Mouse (Mus musculus) lung, postnatal 36 days (tissue): ENCODE measurements at regions not wholly inside any gene's neighbourhood (a gene's known extent, or its start where the extent isn't known, plus 50 kb on each side); places are given as distances from the start of the nearest gene placed in this dataset.
A peak's percentile ranks its signal among the peaks of the same experiment; 100 is the strongest.

ENCODE experiments used
- DNase-seq: peaks from one replicate; pipeline ENCODE4 v3.0.0; 2022; ENCODE audit warnings: mixed read lengths

DNA sequence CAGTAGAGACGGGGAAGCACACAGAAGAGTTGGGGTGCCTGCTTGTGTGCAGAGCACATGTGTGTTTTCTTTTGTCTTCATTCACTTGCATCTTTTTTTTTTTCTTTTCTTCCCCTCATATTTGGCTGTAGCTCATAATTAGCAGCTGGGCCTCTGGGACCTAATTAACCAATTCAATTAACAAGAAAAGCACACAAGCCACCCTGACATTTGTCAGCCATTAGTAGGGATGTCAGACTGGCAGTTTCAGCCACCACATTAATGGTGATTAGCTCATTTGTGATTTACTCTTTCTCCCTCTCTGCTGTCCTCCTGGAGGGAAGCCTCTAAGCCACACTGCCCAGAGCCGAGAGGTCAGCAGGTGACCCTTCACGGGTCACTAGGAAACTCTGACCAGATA is 96.7 kb upstream of the Habp2 start:
- DNase-seq: no peak

DNA sequence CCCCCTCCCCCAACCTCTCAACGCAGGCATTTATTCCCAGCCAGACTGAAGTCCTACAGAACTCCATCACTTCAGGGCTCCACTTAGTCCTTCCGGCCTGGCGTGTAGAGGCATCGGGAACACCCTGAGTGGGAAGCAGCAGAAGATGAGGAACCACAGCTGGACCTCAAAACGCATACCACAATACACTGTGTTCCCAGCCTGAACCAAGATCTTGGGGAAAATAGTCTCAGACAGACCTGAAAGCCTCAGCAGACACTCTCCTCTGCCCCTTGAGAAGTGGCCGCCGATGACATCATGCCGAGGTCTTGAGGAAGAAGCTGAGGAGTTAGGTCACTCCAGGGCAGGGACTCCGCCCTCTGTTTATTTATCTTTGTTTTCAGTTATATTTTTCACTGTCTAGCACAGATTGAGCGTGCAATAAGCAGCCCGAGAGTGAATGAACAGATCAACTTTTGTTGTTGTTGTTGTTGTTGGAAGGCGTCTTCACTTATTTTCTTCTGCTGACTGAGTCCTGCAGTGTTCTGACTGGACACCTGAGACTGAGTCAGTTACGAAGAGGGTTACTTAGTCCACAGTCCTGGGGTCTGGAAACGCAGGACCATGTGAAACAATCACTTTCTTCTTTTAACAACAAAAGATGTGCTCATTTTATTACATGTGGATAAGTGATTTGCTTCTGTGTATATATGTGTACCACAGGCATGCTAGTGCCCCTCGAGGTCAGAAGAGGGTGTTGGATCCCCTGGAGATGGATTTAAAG is 88.3 kb upstream of the Habp2 start:
- DNase-seq: peak; percentile 40

DNA sequence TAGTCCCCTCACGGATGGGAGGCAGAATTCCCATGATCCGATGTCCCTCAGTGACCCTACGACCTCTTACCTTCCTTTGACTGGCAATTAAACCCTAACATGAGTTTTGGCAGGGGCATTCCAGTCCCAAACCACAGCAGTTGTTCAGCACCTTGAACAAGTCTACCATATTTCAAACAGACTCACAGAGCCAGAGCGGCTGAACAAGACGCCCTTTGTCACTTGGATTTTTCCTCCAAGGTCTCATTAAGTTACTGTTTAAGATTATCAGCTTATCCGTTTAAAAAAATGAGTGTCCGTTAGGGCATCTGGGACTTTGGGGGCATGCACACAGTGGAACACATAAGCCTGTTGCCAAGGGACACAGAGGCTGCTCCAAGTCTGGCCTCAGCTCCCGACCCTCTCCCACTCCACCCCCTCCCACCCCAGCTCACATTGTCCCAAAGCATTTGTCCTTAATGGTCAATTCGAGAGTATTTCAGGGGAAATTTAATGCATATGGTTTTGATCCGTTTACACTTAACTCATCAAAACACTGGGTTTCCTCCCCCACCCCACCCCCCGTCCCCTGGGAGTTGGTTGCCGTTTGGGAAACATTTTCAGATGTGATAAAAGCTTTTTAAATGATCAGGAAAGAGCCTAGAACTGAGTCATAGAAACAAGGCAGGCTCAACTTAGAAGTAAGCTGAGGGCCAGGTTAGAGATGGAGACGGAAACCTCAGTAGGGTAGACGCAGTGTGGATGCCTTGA is 87.4 kb upstream of the Habp2 start:
- DNase-seq: no peak

DNA sequence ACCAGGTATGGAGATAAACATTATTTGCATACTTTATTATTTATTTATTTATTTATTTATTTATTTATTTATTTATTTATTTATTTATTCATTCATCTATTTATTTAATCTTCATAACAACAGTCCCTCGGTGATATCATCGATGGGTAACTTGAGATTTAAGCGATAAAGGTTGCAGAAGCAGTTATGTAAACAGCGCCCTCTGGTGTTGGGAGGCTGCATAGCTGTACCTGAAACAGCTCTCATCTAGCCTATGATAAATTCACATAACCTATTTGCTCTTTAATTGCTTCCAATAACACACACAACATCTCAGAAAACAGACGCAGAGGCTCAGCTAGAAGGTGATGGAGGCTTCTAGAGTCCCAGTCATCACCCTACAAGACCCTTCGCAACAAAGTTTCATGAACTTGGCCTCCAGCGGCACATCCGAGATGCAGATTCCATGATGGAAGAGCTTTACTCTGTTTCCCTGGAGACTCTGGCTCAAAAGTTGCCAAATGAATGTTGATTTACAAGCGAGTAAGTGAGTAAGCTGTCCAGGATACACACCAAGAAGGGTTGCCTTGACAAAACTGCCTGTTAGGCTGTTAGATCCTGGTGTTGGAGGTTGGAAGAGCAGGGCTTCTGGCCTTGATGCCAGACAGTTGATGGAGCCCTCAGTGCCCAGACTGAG is 85.8 kb upstream of the Habp2 start:
- DNase-seq: peak; percentile 37

DNA sequence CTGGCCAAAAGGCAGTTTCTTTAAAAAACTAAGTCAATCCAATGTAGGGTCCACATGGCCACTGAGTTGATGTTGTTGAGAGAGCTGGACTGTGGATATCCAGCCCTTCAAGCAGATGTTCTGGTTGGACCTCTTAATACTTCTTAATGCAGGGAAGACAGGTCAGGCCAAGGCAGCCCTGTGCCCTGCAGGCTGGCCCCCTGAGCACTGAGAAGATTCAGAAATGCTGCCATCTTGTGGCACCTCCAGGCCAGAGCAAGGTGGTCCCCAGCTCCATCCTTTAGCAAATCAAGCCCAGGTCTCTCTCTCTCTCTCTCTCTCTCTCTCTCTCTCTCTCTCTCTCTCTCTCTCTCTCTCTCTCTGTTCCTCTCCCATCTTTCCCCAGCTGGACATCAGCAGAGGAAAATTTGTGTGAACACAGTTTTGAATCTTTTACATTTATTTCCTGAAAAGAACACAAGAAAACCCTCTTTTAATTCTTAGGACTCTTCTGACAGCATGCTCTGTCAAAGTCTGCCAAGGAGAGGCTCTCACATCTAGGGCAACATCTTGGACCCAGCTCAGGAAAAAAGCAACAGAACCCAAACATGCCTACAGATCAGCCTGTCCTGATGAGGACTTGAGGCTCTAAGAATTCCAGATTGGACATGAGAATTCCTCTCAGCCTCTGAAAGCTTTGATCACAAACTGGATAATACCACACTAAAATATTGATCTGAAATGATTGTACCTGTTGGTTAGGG is 85.0 kb upstream of the Habp2 start:
- peak; percentile 48 for DNase-seq

DNA sequence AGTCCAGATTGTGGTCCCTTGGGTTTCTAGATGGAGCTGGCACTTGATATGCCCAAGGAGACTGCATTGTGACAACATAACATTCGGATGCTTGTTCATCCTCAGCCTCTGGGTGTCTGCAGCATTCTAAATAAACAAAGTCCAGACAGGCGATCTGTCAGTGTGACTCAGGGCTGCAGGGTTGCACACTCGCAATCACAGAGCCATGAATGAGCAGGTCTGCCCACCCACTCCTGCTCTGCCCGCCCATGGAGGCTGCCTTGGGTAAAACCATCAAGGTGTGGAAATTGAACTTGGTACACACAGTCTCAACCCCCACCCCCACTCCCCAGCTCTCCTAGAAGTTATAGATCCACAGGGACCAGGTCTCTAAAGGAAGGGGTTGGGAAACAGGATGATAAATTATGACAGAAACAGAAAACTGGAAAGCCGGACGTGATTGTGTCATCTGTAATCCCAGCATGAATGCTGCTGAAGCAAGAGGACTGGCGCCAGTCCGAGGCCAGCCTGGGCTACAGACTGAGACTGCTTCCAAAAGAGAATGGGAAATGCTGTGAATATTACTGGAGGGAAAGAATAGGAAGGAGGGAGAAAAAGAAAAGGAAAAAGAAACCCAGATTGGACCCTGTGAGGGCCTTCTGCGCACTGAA is 84.3 kb upstream of the Habp2 start:
- no peak for DNase-seq

DNA sequence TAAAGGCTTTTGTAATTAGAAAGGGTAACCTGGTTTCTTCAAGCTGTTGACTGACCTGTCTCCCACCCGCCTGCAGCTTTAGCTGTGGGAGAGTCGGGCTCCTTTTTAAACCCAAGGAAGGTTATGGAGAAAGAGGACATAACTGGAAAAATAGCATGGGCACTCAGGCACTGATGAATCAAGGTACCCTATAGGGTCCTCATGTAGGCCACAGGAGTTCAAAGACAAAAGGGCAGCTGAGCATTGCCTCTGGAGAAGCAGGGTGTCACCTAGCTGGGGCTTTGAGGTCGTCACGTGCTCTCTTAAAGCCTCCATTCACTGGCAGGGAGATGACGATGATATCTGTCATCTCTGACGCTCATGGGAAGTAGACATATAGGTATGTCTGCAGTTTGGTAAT is 68.4 kb upstream of the Habp2 start:
- DNase-seq: no peak

DNA sequence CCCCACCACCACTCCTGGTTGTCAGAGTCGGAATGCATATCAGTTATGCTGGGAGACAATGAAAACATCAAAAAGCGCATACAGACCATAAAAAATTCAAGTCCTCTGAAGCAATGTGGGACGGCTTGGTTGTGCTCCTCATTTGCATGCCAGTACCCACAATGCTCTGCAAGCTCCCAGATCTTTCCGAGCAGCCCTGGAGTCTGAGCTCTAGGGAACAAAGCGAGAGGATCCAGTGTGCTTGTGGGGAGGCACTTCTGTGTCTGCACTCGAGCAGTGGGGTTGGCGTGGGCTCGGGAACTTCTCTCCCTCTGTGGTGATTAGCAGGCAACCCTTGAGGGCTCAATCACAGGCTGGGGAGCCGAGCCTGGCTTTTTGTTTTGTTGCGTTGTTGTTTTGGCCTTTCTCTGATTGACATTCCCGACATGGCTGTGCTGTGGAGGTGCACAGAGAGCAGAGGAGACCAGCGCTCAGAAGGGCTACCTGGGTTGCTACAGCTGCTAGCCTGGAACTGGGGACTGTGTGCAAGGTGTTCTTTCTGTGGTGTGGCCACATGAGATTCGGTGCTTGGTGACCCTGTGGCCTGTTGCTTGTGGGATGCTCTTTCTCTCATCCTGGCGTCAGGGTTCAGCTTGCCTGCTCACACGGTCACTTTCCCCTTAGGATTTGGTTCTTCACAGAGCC is 66.1 kb upstream of the Habp2 start:
- no peak for DNase-seq

DNA sequence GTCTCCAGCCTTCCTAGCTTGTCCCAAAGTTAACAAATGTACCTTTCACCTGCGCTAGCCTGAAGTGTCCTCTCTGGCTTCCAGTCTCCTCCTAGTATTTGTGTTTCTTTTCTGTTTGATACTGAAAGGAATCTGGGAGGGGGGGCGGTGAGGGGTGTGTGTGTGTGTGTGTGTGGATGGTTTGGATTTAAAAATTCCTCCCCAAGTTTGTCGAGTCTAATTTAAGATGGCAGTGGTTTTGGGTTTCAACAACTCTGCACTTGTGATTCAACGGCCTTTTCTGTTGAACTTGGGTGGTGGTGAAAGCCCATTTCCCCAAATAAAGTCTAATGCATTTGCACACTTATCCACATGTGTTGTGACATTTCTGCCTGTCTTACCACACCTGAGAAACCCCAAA is 64.4 kb upstream of the Habp2 start:
- DNase-seq: no peak

DNA sequence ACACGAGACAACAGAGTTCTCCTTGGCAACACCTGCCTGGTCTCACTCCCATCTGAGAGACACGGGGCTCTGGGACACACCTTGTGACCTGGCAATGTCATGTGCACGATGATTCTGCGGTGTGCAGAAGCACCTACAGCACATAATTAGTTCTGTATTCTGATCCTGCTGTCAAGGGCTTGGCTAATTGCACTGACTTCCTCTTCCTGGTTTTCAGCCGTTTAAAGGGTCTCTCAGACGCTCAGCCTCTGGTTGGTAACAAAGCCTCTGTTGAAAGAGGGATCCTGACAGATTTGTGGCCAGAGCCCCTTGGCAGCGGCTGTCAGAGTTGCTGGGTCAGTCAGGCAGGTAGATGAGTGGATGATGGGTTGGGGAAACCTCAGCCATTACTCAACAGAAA is 61.9 kb upstream of the Habp2 start:
- no peak for DNase-seq

DNA sequence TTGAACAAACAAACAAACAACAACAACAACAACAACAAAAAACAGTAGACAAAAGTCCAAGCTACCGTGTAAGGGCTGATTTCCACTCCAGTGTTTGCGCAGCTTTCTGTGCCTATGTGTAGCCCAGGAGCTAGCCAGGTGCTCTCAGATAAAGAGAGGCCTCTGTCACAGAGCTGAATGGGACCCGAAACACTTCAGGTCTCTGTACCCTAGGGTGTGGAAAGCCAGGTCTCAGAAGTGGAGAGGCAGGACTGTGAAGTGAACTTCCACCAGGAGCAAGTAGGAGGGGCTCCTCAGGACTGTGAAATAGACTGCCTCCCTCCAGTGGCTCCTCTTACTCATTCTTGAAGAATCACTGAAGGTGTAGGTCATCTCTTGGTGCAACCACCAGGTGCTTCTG is 61.4 kb upstream of the Habp2 start:
- peak; percentile 49 for DNase-seq

DNA sequence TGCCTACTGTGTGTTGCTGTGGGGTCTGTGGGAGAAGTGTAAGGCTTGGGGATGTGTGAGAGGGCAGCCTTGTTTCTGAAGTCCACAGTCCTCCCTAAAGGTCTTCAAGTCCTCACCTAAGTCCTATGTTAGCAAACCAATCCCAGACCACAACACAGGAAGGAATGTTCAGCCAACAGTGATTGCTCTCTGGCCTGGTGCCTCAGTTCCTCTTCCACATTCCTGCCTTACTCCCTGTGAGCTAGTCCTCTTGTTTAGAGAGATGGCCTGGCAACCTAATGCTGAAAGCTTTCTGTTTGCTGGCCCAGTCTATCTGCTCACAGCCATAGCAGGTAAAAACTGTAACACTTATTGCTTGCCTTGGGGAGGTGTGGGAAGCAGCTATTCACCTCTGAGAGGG is 58.4 kb upstream of the Habp2 start:
- DNase-seq: no peak

DNA sequence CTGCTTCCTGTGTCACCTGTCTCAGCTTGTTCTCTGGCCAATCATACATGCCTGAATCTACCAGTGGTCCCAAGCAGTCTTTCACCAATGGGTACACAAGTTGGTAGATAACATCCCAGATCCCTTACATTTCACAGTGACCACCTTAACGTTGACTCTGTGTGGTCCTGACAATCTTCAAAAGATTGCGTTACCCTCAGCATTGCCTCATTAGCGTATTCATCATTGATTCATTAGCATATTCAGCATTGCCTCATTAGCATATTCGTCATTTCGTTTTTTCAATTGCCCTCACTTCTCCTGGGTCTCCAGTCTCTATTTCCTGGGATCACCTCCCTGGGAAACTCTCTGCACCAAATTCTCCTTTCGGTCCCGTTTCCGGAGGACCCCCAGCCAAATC is 55.5 kb upstream of the Habp2 start:
- DNase-seq: no peak

DNA sequence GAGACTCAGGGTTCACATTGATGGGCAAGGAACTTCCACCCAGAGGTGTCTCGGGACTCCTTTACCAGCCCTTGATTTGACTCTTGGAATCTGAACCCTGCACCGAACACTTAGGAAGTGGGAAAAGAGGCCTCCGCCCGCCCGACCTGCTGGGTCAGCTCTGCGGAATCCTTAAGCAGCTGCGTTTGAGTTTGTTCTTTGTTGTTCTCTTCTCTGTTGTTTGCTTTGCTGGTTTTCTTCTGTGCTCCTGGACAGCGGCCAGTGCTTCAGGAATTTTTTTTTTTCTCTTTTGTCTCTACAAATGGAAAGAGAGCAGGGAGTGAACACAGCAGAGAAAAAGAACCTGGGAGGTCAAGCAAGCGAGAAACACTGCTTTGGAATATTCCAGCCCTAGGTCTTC is 55.1 kb upstream of the Habp2 start:
- DNase-seq: peak; percentile 35

DNA sequence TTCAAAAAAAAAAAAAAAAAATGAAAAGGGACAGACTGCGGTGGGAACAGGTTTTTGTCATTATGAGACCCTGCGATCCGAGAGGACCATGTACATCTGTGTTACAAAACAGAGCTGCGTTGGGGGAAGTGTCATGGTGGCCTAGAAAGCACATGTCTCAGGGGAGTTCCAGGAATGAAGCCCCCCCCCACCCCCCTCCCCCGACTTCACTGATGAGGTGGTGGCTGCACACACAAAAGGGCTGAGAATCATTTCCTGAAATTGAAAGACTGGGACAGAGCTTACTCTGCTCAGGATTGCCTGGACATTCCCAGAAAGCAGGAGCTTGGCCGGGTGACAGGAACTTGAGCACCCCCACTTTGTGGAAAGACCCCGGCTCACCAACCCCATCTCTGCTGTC is 54.7 kb upstream of the Habp2 start:
- no peak for DNase-seq

DNA sequence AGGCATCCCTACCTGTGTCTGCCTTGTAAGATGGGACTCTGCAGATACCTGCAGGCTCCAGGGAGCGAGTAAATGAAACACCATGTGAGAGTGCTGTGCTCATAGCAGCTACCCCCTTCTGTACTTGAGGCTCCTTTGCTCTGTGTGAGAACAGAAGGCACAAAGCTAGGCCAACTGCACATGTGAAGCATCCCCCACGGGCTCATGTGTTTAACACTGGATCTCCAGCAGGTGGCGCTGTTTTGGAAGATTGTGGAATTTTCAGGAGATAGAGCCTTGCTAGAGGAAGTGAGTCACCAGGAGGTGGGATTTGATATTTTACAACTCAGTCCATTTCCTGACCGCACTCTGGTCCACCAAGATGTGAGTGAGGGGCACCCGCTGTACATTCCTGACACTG is 54.0 kb upstream of the Habp2 start:
- no peak for DNase-seq

DNA sequence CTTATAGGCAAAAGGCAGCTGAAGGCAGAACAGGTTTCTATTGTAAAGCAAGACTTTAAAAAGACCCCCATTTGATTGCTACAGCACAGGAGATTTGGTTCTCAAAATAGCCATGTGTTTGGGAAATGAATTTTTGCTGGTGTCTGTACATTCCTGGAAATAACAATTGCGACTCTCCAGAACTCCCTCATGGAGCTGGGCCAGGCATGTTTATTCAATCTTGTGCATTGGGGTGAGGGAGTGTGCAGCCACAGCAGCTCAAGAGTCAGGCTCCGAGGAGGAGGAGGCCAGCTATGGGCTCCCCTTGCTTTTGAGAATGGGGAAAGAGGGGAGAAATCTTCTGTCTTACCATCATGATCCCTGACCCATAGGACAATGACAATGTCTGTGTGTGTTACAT is 51.9 kb upstream of the Habp2 start:
- no peak for DNase-seq
